8 mouse cellular contexts compared by ENCODE assay signal in the genomic region with DNA sequence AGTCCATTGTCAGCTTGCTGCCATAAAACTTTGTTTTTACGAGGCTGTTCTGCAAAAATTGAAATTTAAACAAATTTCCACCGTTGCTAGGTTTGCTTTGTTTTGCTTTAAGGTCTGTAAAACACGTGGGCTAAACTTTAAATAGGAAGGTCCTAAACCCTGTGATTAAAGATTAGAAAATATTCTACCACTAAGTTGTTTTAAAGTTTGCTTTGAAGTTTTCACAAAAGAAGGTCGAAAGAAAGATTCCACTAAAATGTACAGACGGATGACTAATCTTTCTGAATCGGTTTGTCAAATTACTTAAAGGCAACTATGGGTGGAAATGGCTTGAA. TPM values are rescaled to one million over a fixed set of nuclear protein-coding genes. Genes with fewer than 3 reads are reported as not detected.
DNase-seq lines count a peak whose midpoint lies in the region; ATAC-seq and TF ChIP-seq lines count a peak whose summit lies in the region.

TSS of gene Cd24a (plus strand) at position 288 of the 335 bp plus-strand sequence.

- intact Hi-C loops in left cerebral cortex, postnatal 4 days (cut with DNase I): loop anchor here (5.0 to 10.0 kb wide), 3 partner anchors 157 to 497 kb away; partner anchors contain the start of genes Qrsl1 and Rtn4ip1

- peak within 1 kb of the TSS; percentile 60 for H3K4me3 ChIP-seq in bone marrow macrophage, adult 2 months (ENCODE audit: insufficient read depth, low read length)
- peak within 1 kb of the TSS; percentile 85 for H3K4me3 ChIP-seq in limb, embryonic 12.5 days (replicated peaks)
- peak within 1 kb of the TSS; percentile 54 for H3K4me3 ChIP-seq in olfactory bulb, adult 2 months (ENCODE audit: insufficient read depth, low read depth, low read length)

- H3K27me3 ChIP-seq in limb, embryonic 12.5 days: no peaks in the 10 kb centered on the region

- peak within 1 kb of the TSS; percentile 97 for H3K9ac ChIP-seq in limb, embryonic 12.5 days (replicated peaks)

- peaks cover 18% of the 10 kb centered on the region for H3K36me3 ChIP-seq in limb, embryonic 12.5 days

- WGBS in limb, embryonic 12.5 days: under 1% methylated on average over 6 of the region's 6 CpGs
- WGBS in olfactory bulb, adult 2 months: 5% methylated on average over 6 of the region's 6 CpGs

- no peak within 1 kb of the TSS for H3K27ac ChIP-seq in bone marrow macrophage, adult 2 months (ENCODE audit: insufficient read depth, low read depth, low read length)
- H3K27ac ChIP-seq in limb, embryonic 12.5 days: peak within 1 kb of the TSS; percentile 100
- peak within 1 kb of the TSS; percentile 9; the same call in 1 of the 2 replicates for H3K27ac ChIP-seq in olfactory bulb, adult 2 months (ENCODE audit: insufficient read depth, low read depth, low read length)

- H3K4me1 ChIP-seq in bone marrow macrophage, adult 2 months (ENCODE audit: control insufficient read depth, insufficient read depth, low read length): no peaks in the 10 kb centered on the region
- H3K4me1 ChIP-seq in limb, embryonic 12.5 days (replicated peaks): peaks cover 17% of the 10 kb centered on the region
- peaks cover 15% of the 10 kb centered on the region for H3K4me1 ChIP-seq in olfactory bulb, adult 2 months (ENCODE audit: control insufficient read depth, insufficient read depth, low read length)

- 0 out of 2 replicates have a peak, but pooled peaks cover 8% of the 10 kb centered on the region for H3K9me3 ChIP-seq in limb, embryonic 12.5 days

- ATAC-seq in limb, embryonic 12.5 days (ENCODE audit: insufficient number of reproducible peaks, insufficient read depth, low FRiP score, low TSS enrichment, low read depth): no peak

- TF ChIP-seq CTCF in bone marrow macrophage, adult 2 months (IDR thresholded peaks at IDR 0.05; ENCODE audit: low read depth, low read length): no peak
- TF ChIP-seq CTCF in olfactory bulb, adult 2 months (IDR thresholded peaks at IDR 0.05; ENCODE audit: insufficient read depth, low read depth, low read length): no peak

- no peak for DNase-seq in left cerebral cortex, postnatal 4 days
- no peak for DNase-seq in left cerebral cortex, adult 8-10 months (ENCODE audit: low spot score in 2 of 2)
- no peak for DNase-seq in gastrocnemius, adult 8-10 months (ENCODE audit: low spot score in 2 of 2)
- DNase-seq in cerebellum, postnatal 4 days (ENCODE audit: low spot score in 2 of 2): no peak
- no peak for DNase-seq in cerebellum, postnatal 36 days

- H3K4me2 ChIP-seq in limb, embryonic 12.5 days: peak within 1 kb of the TSS; percentile 74

- TF ChIP-seq POLR2A in bone marrow macrophage, adult 2 months (IDR thresholded peaks at IDR 0.05; ENCODE audit: borderline replicate concordance, low read depth, low read length): no peak
- no peak for TF ChIP-seq POLR2A in olfactory bulb, adult 2 months (IDR thresholded peaks at IDR 0.05; ENCODE audit: insufficient read depth, low read depth, low read length)

RNA-seq across cellular contexts. Expression of gene Cd24a, which starts in this region (rescaled TPM):
- 100 to 1,000 TPM; 535 to 639 TPM for total RNA-seq in left cerebral cortex, postnatal 4 days (2021)
- total RNA-seq in left cerebral cortex, adult 8-10 months (2022): 1 to 10 TPM; 6.3 to 9.3 (median 8.0) TPM
- 1.9 and 2.6 TPM in 2 replicates for polyA plus RNA-seq in bone marrow macrophage, adult 2 months (2012; ENCODE audit: insufficient read depth, insufficient read length, missing spikeins)
- 100 to 1,000 TPM; 187 to 252 (median 190) TPM for total RNA-seq in gastrocnemius, adult 8-10 months (2022)
- 612 and 635 TPM in 2 replicates for polyA plus RNA-seq in limb, embryonic 12.5 days (2016; fragmentation: Nextera tagmentation; extraction: Ambion mirVana)
- not detected in 2 replicates for polyA plus RNA-seq in olfactory bulb, adult 2 months (2012; ENCODE audit: insufficient read depth, insufficient read length, low replicate concordance, missing spikeins)

Comparison
In these comparisons a context has a peak if more than half of its experiments do, and no peak if none do; other contexts are left out.
1. RNA of gene Cd24a (total RNA-seq): 535 to 639 TPM in left cerebral cortex, postnatal 4 days and 187 to 252 TPM in gastrocnemius, adult 8-10 months; 6.3 to 9.3 TPM in left cerebral cortex, adult 8-10 months; every median in the first group is over 10 times any median in the second.
2. RNA of gene Cd24a (polyA plus RNA-seq): 612 to 635 TPM in limb, embryonic 12.5 days and not detected in olfactory bulb, adult 2 months; 1.9 to 2.6 TPM in bone marrow macrophage, adult 2 months; every median in the first group is over 10 times any median in the second.
3. Peak in every context shown above with its lines, with median percentiles within 50 percentile points of each other: H3K4me3 ChIP-seq.